Mouse (Mus musculus) 416B (cell line): ENCODE data around the gene Slc27a1.
A peak's percentile ranks its signal among the peaks of the same experiment; 100 is the strongest.

ENCODE experiments used
- DNase-seq: peaks from one replicate; pipeline ENCODE4 v3.0.0; 2011; ENCODE audit warnings: low read depth

The Slc27a1 gene

GRCm38 (mm10) chr8:71558071-71558957 lies 10.4 kb upstream of the Slc27a1 start, which contains the start of gene Tmem221:
Gene Tmem221 (minus strand): TSS chr8:71558871.
- DNase-seq: no peak

DNA sequence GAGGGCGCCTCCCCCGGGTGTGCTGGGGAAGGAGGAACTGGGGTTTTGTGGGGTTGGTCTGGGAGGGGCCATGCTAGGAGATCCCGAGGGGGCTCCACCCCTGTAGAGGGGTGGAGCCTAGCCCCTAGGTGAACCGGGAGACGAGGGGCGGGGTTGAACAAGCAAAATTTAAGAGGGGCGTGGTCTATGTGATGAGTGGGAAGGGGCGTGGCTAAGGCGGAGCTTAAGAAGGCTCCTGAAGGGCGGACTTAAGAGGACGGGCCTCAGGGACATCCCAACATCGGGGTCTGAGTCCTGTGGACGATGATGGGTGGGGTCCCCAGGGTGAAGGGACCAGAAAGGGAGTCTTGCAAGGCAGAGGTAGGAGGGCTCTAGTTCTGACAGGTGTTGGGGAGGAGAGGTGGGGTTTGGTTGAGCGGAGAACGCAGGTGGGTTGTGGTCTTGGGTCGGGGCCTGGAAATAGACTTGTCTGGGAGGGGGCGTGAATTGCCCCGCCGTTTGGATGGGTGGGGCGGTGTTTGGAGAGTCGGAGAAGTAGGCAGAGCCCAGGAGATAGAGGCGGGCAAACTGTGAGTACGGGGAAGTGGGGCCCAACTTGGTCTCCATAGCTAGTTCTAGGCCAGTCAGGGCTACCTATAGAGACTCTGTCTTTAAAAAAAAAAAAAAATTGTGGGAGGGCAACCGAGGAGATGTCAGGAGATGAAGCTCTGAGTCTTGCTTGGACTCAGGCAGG lies 9.6 kb upstream of the Slc27a1 start:
- DNase-seq: peak; percentile 76

DNA sequence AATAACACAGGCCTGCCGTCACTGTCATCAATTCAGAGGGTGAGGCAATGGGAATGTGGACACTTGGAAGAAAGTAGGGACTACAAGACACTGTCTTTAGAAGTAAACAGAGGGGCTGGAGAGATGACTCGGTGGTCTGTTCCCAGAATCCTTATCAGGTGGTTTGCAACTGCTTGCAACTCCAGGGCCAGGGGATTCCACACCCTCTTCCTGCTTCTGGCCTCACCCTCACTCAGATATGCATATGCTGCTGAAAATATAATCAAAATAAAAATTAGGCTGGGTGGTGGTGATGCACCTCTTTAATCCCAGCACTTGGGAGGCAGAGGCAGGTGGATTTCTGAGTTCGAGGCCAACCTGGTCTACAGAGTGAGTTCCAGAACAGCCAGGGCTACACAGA lies 8.6 kb upstream of the Slc27a1 start:
- no peak for DNase-seq

DNA sequence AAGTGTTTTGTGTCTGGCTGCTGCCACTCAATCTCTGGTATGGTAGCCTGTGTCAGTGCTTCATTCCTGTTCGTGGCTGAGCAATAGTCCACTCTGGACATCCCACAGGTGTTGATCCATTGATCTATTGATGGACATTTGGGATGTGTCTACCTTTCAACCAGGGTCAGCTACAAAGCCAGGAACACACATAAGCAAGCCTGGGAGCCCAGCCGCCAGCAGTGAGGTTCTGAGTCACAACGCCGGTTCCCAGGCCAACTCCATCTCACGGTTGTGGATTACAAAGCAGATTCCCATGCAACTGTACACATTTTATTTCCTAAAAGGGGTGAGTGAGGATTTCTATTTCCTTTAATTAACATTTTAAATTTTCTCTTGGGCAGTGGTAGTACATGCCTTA lies 7.9 kb upstream of the Slc27a1 start:
- no peak for DNase-seq

- DNase-seq: peak; percentile 88
Measured at GRCm38 (mm10) chr8:71561401-71561800, 7.3 kb upstream of the Slc27a1 start.

DNA sequence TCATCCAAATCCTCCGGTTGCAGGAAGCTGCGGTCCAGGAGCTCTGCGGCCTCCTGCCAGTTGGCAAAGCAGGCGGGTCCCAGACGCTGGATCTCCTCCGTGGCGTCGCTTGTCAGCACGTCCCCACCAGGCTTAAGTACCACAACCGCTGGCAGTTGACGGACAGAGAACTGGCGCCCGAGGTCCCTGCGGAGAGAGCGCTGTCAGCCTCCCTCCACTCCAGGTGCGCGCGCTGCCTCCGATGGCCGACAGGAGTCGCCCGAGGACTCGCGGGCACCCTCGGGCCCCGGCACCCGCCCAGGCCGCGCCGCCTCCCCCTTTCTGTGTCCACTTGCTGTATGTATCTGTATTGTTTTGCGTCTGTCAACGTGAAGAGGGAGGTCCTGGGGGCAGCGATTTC lies 5.9 kb upstream of the Slc27a1 start:
- DNase-seq: peak; percentile 65

- no peak for DNase-seq
Measured at GRCm38 (mm10) chr8:71563992-71564391, 4.7 kb upstream of the Slc27a1 start.

- DNase-seq: no peak
Measured at GRCm38 (mm10) chr8:71566501-71566900, 2.2 kb upstream of the Slc27a1 start, which contains the start of gene Nxnl1. Gene Nxnl1 (minus strand): TSS chr8:71566601.

DNA sequence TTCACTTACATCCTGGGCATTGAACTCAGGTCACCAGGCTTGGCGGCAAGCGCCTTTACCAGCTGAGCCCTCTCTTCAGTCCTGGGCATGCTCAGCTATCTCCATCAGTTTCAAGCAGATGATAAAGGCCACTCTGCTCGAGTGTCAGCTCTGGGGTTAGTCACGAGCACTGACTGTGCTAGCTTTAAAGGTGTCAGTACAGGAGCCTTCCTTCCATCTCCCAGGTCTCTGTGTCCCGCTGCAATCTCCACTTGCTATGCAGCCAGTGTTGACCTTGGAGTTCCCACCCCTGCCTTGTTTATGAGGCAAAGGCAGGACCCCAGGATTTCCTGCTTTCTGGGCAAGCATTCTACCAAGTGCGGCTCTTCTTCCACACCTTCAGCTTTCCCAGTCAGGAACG lies 1.1 kb upstream of the Slc27a1 start:
- no peak for DNase-seq

GRCm38 (mm10) chr8:71568941-71569340 lies 259 bp downstream of the Slc27a1 start:
- no peak for DNase-seq

DNA sequence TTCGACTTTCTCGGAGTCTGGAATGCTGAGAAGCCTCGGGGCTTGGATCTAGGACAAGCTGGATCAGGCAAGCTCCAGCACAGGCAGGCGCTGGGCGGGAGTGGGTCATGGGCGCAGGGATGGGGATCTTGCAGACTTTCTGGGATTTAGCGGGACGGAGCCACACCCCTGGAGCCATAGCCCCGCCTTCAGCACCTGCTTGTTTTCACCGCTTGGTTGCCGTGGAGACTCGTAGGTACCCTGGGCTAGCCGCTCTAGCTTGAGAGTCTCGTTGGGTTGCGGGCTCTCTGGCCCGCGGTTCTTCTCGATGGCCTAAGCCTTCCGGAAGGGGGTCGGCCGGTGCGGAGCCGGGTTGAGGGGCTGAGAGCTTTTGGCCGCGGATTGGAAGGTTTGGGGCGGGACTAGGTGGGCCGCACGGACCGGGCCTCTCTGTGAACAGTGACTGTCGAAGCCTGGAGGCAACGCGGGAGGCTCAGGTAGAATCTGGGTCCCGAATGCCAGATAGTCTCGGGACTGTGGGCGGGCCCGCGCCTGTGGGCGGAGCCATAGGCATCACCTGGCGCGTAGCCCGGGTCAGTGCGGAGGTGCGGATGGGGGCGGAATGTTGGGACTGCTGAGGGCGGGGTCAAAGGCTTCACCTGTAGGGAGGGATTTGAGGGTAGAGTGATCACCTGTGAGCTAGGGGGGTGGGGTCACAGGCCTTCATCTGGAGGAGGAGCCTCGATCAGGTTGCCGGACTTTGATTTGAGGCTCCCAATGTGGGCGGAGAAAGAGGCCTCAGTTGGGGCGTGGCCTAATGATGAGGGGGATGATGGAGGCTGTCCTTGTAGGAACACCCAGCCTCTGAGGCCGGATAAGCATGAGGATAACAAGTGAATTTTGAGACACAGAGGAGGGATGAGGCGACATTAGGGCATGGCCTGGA lies 946 bp downstream of the Slc27a1 start:
- no peak for DNase-seq

GRCm38 (mm10) chr8:71570291-71570954 lies 1.7 kb downstream of the Slc27a1 start:
- peak; percentile 91 for DNase-seq

DNA sequence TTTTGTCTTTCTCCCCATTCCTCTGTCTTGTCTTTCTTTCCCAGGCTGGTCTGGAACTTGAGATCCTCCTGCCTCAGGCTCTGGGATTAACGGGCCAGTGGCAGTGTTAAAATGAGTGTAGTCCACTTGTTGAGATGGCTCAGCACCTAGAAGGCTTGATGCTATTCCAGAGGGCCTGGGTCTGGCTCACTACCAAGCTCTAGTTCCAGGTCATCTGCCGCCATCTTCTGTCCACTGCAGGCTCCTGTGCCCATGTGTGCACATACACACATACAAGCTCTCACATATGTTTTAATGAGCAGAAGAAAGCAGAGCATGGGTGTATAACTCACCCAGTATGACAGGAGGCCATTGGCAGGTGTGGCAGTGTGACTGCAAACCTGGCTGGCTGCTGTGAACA lies 3.4 kb downstream of the Slc27a1 start:
- no peak for DNase-seq

GRCm38 (mm10) chr8:71572847-71573633 lies 4.4 kb downstream of the Slc27a1 start:
- DNase-seq: peak; percentile 31

GRCm38 (mm10) chr8:71574426-71574825 lies 5.7 kb downstream of the Slc27a1 start:
- no peak for DNase-seq

GRCm38 (mm10) chr8:71575020-71575419 lies 6.3 kb downstream of the Slc27a1 start:
- DNase-seq: no peak

DNA sequence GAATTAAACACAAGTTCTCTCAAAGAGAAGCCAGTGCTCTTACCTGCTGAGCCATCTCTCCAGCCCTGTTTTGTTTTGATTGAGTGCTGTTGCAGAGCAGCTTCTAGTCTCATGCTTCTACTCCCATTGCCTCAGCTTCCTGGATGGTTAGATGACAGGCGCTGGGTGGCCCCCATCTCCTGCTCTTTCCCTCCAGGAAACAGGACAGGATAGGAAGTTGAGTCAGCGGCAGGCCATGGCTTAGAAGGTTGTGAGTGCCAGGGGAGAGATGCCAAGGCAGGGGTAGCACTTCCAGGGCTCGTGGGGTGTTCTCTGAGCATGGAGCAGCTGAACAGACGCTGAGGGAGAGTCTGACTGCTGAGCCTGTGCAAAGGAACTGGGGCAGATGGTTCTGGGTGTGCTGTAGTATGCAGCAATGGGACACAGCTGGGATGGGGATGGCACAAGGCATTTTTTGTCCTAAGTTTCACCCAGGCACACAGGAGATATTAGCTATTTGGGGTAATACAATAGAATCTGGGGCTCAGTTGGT lies 9.2 kb downstream of the Slc27a1 start:
- DNase-seq: peak; percentile 65

DNA sequence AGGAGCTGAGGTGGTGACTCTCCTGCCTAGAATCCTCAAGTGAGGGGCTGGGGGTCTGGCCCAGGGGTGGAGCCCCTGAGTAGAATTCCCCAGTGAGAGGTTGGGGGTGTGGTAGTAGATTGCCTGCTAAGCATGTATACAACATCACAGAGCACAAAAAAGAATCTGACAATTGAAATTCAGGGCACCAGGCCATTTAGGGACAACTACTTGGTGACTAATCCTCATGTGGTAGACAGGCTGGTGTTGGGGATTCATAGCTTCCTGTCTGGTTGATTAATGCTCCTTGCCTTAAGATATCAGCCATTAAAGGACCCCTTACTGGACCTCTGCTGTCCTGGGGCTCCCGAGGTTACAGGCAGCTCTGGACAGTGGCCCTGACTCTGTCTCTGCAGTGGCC lies 10.3 kb downstream of the Slc27a1 start:
- peak; percentile 81 for DNase-seq

GRCm38 (mm10) chr8:71579476-71579875 lies 10.8 kb downstream of the Slc27a1 start:
- DNase-seq: no peak

DNA sequence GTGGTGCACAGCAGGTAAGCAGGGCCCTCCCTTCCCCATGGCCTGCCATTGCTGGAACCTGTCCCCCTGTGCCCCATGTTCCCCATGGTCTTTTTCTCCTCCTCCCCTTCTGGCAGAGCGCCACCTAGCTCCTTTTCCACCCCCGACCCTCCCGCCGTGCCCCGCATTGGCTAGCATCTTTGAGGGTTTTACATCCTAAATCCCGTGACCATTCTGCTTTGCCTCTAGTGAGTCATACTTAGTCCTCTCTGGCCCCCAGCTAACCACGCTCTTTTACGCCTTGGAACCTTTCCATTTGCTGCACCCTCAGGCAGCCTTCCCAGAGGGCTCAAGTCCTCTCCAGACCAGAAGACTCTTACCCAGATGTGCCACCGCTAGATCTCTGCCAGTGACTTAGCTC lies 11.5 kb downstream of the Slc27a1 start:
- DNase-seq: peak; percentile 79
